Mouse (Mus musculus) G1E (cell line): ENCODE measurements around the gene Fbn1.

Experiments
- CTCF ChIP-seq: IDR thresholded peaks from 2 replicates; pipeline ENCODE4 v1.5.1; 2012; ENCODE audit warnings: low read depth, low read length, inconsistent platforms, mixed read lengths
- GATA1 ChIP-seq: IDR thresholded peaks from 2 replicates; pipeline ENCODE4 v1.6.1; 2012; ENCODE audit warnings: borderline replicate concordance, low read length, inconsistent platforms, mixed read lengths
- GATA2 ChIP-seq: IDR thresholded peaks from 2 replicates; pipeline ENCODE4 v1.6.1; 2012; ENCODE audit warnings: low read depth, low read length, inconsistent platforms, borderline replicate concordance

- TF ChIP-seq CTCF (no peak), GATA1 (no peak), GATA2 (no peak)
Measured at GRCm38 (mm10) chr2:125492050-125492900, 15.5 kb downstream of the Fbn1 start.
